Mouse (Mus musculus) heart, embryonic 15.5 days (tissue): ENCODE measurements around the gene Lamp2. TPM values are rescaled to one million over a fixed set of nuclear protein-coding genes. Genes with fewer than 3 reads are reported as not detected.
"Not testable (repeated sequence)": the region's sequence is repeated elsewhere in the genome, so short reads cannot be mapped to it uniquely, and the experiment has no call there.

Experiments
- ATAC-seq: fragments of 200-750 bp; cut with Nextera tagmentation; replicated peaks from 2 replicates; pipeline ENCODE4 v1.8.0; 2017; ENCODE audit warnings: low read depth, moderate TSS enrichment; ENCODE audit not compliant: insufficient number of reproducible peaks, insufficient read depth, low FRiP score
- H3K27ac ChIP-seq: fragments of 300-500 bp; sonication (generic); 2 replicates; pipeline ENCODE4 v1.5.1; 2015; ENCODE audit warnings: mild to moderate bottlenecking, inconsistent platforms
- H3K27me3 ChIP-seq: fragments of 300-500 bp; sonication (generic); 2 replicates; pipeline ENCODE4 v1.6.1; 2015; ENCODE audit warnings: inconsistent platforms
- H3K36me3 ChIP-seq: fragments of 300-500 bp; sonication (generic); 2 replicates; pipeline ENCODE4 v1.6.1; 2015; ENCODE audit warnings: mild to moderate bottlenecking, inconsistent platforms
- H3K4me1 ChIP-seq: fragments of 300-500 bp; sonication (generic); replicated peaks from 2 replicates; pipeline ENCODE4 v1.6.1; 2015; ENCODE audit warnings: inconsistent platforms
- H3K4me2 ChIP-seq: fragments of 300-500 bp; sonication (generic); 2 replicates; pipeline ENCODE4 v1.6.1; 2015; ENCODE audit warnings: inconsistent platforms, mild to moderate bottlenecking, moderate library complexity
- H3K4me3 ChIP-seq: fragments of 300-500 bp; sonication (generic); 2 replicates; pipeline ENCODE4 v1.5.1; 2015; ENCODE audit warnings: mild to moderate bottlenecking, inconsistent platforms
- H3K9ac ChIP-seq: fragments of 300-500 bp; sonication (generic); 2 replicates; pipeline ENCODE4 v1.6.1; 2015; ENCODE audit warnings: mild to moderate bottlenecking, inconsistent platforms
- H3K9me3 ChIP-seq: fragments of 300-500 bp; sonication (generic); replicated peaks from 2 replicates; pipeline ENCODE4 v1.6.1; 2016; ENCODE audit warnings: inconsistent platforms
- WGBS: fragments of 180-500 bp; shearing (Covaris S2); methylation state at CpG from one replicate; pipeline ENCODE4 v1.1.7; 2015; ENCODE audit warnings: mixed read lengths; 5-methylcytosine and 5-hydroxymethylcytosine counted together
- polyA plus RNA-seq: library from polyadenylated mRNA; unstranded; fragments of >200 nt; fragmentation: Nextera tagmentation; extraction: Ambion mirVana; gene quantifications from 2 replicates; pipeline ENCODE4 v1.2.1, GENCODE M21; 2015

Gene Lamp2
- polyA plus RNA-seq, 1 experiment from 2014 or later, result 133 TPM

- Histone ChIP-seq H3K4me2 (no peak overlapping the region), H3K4me1 (no peaks in the 10 kb centered on the region), H3K9me3 (no peaks in the 10 kb centered on the region), H3K27me3 (no peaks in the 10 kb centered on the region), H3K4me3 (no peak overlapping the region), H3K36me3 (peaks cover 10% of the 10 kb centered on the region), H3K9ac (no peak overlapping the region), H3K27ac (no peak overlapping the region)
- no peak for ATAC-seq
- WGBS, result 79% methylated on average over 3 of the region's 3 CpGs
These were observed 27.3 kb downstream of the Lamp2 start for GRCm38 (mm10) chrX:38428818-38429440.

- H3K36me3 ChIP-seq, result peaks cover 10% of the 10 kb centered on the region
- no peak for ATAC-seq
These were observed 30.2 kb downstream of the Lamp2 start for GRCm38 (mm10) chrX:38426043-38426442.

DNA sequence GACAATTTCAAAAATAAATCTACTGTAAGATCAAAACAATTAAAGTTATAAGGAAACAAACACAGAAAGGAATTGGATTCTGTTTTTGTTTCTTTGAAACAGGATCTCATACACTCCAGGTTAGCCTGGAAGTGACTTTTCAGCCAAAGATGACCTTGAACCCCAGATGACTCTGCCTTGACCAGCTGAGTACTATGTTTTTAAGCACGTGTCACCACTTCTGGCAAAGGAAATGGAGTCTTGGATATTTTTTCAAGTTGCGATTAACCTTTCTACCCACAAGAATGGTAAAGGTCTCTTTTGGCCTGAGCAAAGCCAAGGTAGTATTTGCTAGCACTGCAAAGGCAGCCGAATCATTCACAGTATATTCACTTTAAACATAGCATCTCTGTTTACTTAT is 33.2 kb downstream of the Lamp2 start:
- H3K9ac ChIP-seq, result no peak overlapping the region
- H3K4me1 ChIP-seq, result no peaks in the 10 kb centered on the region
- ATAC-seq, result no peak
- H3K4me2 ChIP-seq, result no peak overlapping the region
- H3K9me3 ChIP-seq, result no peaks in the 10 kb centered on the region
- H3K36me3 ChIP-seq, result no peaks in the 10 kb centered on the region; the same call in none of the 2 replicates
- no peaks in the 10 kb centered on the region for H3K27me3 ChIP-seq
- 66% methylated on average over 3 of the region's 3 CpGs for WGBS
- peak overlapping the region; percentile 24; the same call in 1 of the 2 replicates for H3K27ac ChIP-seq
- no peak overlapping the region for H3K4me3 ChIP-seq

More at GRCm38 (mm10) chrX:38426043-38426442, 30.2 kb downstream of the Lamp2 start:
- H3K4me2 ChIP-seq, result no peak overlapping the region
- no peak overlapping the region for H3K4me3 ChIP-seq
- no peaks in the 10 kb centered on the region for H3K27me3 ChIP-seq
- H3K9ac ChIP-seq, result no peak overlapping the region
- no peaks in the 10 kb centered on the region for H3K4me1 ChIP-seq
- WGBS, result 50% methylated on average over 1 of the region's 1 CpGs
- H3K9me3 ChIP-seq, result no peaks in the 10 kb centered on the region
- H3K27ac ChIP-seq, result no peak overlapping the region

DNA sequence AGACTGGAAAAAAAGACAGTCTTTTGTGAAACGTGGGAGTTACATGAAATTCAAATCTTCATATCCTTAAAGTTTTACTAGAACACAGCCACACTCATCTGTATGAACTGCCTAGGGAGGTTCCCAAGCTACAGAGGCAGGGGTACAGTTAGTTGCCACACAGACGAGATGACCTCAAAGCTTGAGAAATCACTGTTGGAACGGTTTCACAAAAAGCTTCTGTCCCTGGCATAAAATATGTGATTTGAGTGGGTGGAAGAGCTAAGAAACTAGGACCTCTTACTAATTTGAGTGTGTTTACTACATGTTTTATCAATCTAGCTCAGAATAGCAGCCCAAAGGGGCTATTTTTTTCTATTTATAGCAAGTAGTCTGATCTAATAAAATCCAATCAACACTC is 33.9 kb downstream of the Lamp2 start:
- no peaks in the 10 kb centered on the region for H3K4me1 ChIP-seq
- H3K9me3 ChIP-seq, result no peaks in the 10 kb centered on the region
- H3K36me3 ChIP-seq, result no peaks in the 10 kb centered on the region; the same call in none of the 2 replicates
- H3K4me3 ChIP-seq, result no peak overlapping the region
- H3K27me3 ChIP-seq, result no peaks in the 10 kb centered on the region
- no peak overlapping the region for H3K4me2 ChIP-seq
- no peak for ATAC-seq
- peak overlapping the region; percentile 24; the same call in 1 of the 2 replicates for H3K27ac ChIP-seq
- H3K9ac ChIP-seq, result no peak overlapping the region
- WGBS, result 62% methylated on average over 3 of the region's 3 CpGs

DNA sequence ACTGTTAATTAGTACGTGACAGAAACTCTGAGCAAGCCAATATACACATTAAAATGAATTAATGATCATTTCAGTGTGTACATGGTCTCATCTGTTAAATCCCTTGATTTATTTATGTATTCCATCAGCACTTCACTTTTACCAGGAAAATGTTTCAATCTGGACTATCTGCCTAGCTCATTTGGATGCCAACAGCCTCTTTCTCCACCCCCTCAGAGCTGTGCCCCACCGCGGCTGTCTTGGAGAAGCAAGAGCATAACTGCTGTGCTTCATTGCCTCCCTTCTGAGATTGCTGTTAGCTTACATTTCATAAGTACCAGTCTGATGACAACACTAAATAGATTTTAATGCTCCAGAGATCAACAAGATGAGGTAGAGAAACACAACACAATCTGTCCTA is 52.4 kb downstream of the Lamp2 start:
- Histone ChIP-seq H3K9me3 (no peaks in the 10 kb centered on the region), H3K9ac (no peak overlapping the region), H3K27me3 (no peaks in the 10 kb centered on the region), H3K4me3 (no peak overlapping the region), H3K4me1 (no peaks in the 10 kb centered on the region), H3K27ac (no peak overlapping the region), H3K4me2 (no peak overlapping the region), H3K36me3 (no peaks in the 10 kb centered on the region)
- ATAC-seq, result no peak
- 81% methylated on average over 3 of the region's 3 CpGs for WGBS

DNA sequence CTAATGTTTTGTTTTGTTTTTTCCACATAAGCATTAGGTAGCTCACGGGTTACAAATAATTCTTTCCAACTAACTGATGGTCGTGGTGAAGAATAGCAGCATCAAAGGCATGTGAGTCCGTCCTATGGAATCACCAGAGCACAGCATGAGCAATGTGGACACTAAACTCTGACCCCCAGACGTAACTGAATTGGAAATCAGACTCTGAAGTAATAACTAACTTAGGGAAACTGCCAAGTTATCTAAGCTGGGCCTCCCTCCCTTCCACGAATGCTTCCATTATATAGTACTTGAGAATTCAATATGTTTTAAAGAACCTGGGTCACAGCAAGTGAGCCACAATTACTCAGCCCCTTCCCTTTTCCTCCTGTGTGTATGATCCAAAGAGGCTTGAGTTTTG is 53.3 kb downstream of the Lamp2 start:
- no peaks in the 10 kb centered on the region for H3K9me3 ChIP-seq
- no peak overlapping the region for H3K4me3 ChIP-seq
- no peaks in the 10 kb centered on the region for H3K27me3 ChIP-seq
- no peaks in the 10 kb centered on the region for H3K36me3 ChIP-seq
- no peak overlapping the region for H3K4me2 ChIP-seq
- ATAC-seq, result no peak
- H3K4me1 ChIP-seq, result no peaks in the 10 kb centered on the region
- no peak overlapping the region for H3K27ac ChIP-seq
- H3K9ac ChIP-seq, result no peak overlapping the region
- WGBS, result 82% methylated on average over 5 of the region's 5 CpGs

DNA sequence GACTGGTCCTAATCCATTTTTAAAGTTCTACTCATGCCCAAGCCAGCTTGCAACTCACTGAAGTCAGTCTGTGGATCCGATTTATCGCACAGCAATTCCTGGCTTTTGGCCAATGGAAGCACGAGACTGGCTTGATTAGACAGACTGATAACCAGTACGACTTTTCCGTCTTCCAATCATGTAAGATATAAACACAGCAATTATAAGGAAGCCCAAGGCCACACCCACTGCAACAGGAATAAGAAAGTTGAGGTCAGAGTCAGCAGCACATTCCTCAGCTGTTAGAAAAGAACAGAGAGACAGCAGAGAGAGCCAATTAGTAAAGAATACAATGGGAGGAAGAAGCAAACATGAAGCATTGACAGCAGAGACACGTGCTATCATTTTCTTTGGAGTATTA is 54.2 kb downstream of the Lamp2 start:
- H3K4me1 ChIP-seq, result no peaks in the 10 kb centered on the region
- H3K4me2 ChIP-seq, result no peak overlapping the region
- H3K9me3 ChIP-seq, result no peaks in the 10 kb centered on the region
- H3K27ac ChIP-seq, result no peak overlapping the region
- no peak overlapping the region for H3K9ac ChIP-seq
- no peak for ATAC-seq
- no peaks in the 10 kb centered on the region for H3K27me3 ChIP-seq
- no peaks in the 10 kb centered on the region for H3K36me3 ChIP-seq
- no peak overlapping the region for H3K4me3 ChIP-seq
- 38% methylated on average over 6 of the region's 6 CpGs for WGBS

DNA sequence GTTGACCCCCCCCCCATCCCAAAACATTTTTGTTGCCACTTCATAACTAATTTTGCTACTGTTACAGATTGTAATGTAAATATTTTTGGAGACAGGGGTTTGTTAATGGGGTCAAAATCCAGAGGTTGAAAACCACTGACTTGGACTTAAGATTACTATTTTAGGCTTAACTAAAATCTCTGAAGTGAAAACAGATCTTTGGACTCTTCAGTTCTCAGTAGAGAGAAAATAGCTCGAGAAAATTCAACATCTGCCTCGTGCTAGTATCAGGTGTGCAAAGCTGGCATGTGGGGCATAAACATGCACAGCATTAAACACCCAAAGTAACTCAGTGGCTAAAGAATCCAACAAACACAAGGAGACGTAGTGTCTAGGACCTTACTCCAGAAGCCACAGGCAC is 55.6 kb downstream of the Lamp2 start:
- WGBS, result 74% methylated on average over 3 of the region's 3 CpGs
- H3K27me3 ChIP-seq, result no peaks in the 10 kb centered on the region
- no peaks in the 10 kb centered on the region for H3K36me3 ChIP-seq
- no peak overlapping the region for H3K9ac ChIP-seq
- H3K4me2 ChIP-seq, result no peak overlapping the region
- H3K4me1 ChIP-seq, result no peaks in the 10 kb centered on the region
- H3K9me3 ChIP-seq, result no peaks in the 10 kb centered on the region
- H3K27ac ChIP-seq, result no peak overlapping the region
- ATAC-seq, result no peak
- H3K4me3 ChIP-seq, result no peak overlapping the region

- H3K4me3 ChIP-seq, result no peak overlapping the region
- no peak overlapping the region for H3K27ac ChIP-seq
- H3K27me3 ChIP-seq, result no peaks in the 10 kb centered on the region
- no peak for ATAC-seq
- WGBS, result 78% methylated on average over 1 of the region's 1 CpGs
- no peak overlapping the region for H3K9ac ChIP-seq
- no peaks in the 10 kb centered on the region for H3K4me1 ChIP-seq
- H3K36me3 ChIP-seq, result no peaks in the 10 kb centered on the region
- no peaks in the 10 kb centered on the region for H3K9me3 ChIP-seq
- H3K4me2 ChIP-seq, result no peak overlapping the region
These were observed 56.6 kb downstream of the Lamp2 start for GRCm38 (mm10) chrX:38399671-38400070.

- not testable (repeated sequence) for ATAC-seq, H3K9ac ChIP-seq, H3K4me2 ChIP-seq, H3K27ac ChIP-seq, H3K9me3 ChIP-seq, H3K4me1 ChIP-seq, H3K4me3 ChIP-seq, H3K27me3 ChIP-seq, H3K36me3 ChIP-seq
- 69% methylated on average over 1 of the region's 1 CpGs for WGBS
These were observed 83.1 kb downstream of the Lamp2 start for GRCm38 (mm10) chrX:38373169-38373568.

- H3K27ac ChIP-seq, H3K4me1 ChIP-seq, H3K4me3 ChIP-seq, H3K9me3 ChIP-seq, H3K36me3 ChIP-seq, ATAC-seq, H3K9ac ChIP-seq, H3K4me2 ChIP-seq, H3K27me3 ChIP-seq: not testable (repeated sequence)
- WGBS, result 25% methylated on average over 1 of the region's 1 CpGs
These were observed 91.6 kb downstream of the Lamp2 start for GRCm38 (mm10) chrX:38364621-38365020.

GRCm38 (mm10) chrX:38362016-38362415 is 94.2 kb downstream of the Lamp2 start:
- Histone ChIP-seq H3K27me3 (no peaks in the 10 kb centered on the region), H3K4me1 (no peaks in the 10 kb centered on the region), H3K4me3 (no peak overlapping the region), H3K36me3 (no peaks in the 10 kb centered on the region), H3K27ac (no peak overlapping the region), H3K9me3 (no peaks in the 10 kb centered on the region), H3K9ac (no peak overlapping the region), H3K4me2 (no peak overlapping the region)
- ATAC-seq, result no peak
- 69% methylated on average over 8 of the region's 8 CpGs for WGBS
